Mouse (Mus musculus) frontal cortex, postnatal 25 days (tissue): Measurements from ENCODE around the gene Rbm7.
"Not testable (repeated sequence)": the region's sequence is repeated elsewhere in the genome, so short reads cannot be mapped to it uniquely, and the experiment has no call there.

Experiments
- DNase-seq, 2 experiments: peaks; one replicate each; pipeline ENCODE4 v3.0.0; 2022; ENCODE audit warnings: low spot score in 2 of 2

Gene Rbm7

DNA sequence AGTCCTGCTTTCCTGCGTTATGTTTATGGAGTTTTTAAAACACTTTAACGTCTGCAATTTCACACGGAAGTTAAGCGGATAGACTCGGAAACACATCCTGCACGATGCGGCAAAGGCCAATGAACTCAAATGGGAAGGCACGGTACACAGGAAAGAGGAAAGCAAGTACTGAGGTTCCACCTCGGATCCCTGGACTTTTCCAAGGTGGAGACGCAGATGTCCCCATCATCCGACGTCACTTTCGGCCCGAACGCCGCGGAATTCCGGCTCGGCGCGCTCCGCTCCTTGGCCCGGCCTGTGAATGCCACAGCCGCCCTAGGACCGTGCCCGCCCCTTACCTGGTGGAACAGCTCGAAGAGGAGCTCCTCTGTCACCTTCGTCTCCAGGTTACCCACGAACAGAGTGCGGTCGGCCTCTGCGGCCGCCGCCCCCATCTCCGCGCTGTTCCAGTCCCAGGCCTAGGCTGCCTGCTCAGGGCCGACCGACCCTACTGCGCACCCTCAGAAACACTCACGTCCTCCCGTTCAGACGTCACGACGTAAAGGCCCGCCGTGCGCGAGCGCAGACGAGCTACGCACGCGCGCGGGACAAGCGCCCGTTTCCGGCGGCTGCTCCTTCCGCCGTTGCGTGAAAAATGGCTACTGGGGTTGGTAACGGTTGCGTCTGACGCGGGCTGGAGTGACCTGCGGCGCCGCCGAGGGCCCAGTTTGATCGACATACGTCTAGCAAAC is at the start of gene Rbm7, which contains the start of gene Gm5617:
Gene Rbm7 (minus strand): TSS at position 483 of the 731 bp plus-strand sequence.
Gene Gm5617 (plus strand): TSS at position 626 of the 731 bp plus-strand sequence.
- DNase-seq, result peak; percentile 88 to 89

DNA sequence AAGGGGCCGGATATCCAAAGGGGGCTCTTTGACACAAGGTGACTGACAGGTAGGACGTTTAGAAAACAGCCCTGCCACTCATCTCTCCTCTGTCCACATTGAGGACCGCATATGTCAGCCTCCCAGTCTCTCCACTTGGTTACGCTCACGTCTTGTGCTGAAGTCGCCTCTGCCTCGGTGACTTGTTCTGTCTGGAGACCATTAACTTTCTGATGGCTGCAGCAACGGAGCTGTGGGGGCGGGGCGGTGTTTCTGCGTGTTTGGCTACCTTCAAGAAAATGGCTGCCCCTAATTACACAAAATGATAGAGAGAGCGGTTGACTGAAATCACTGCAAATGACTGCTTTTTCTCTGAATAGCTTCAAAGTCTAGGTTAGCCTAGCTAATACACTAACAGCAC is 43.6 kb upstream of the Rbm7 start:
- DNase-seq, result no peak

- DNase-seq, result no peak
These were observed 43.0 kb upstream of the Rbm7 start for GRCm38 (mm10) chr9:48538044-48538645.

DNA sequence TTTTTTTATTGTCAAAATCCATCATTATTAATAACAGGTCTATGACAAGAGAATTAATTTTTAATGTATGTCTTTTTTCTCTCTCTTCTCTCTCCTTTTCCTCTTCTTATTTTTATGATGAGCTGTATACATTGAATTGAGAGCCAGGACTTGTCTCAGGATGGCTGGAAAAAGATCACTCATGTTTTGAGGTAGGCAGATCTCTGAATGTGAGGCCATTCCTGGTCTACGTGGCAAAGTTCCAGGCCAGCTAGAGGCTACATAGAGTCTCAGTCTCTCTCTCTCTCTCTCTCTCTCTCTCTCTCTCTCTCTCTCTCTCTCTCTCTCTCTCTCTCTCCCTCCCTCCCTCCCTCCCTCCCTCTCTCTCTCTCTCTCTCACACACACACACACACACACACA is 42.5 kb upstream of the Rbm7 start:
- DNase-seq, result not testable (repeated sequence)

DNA sequence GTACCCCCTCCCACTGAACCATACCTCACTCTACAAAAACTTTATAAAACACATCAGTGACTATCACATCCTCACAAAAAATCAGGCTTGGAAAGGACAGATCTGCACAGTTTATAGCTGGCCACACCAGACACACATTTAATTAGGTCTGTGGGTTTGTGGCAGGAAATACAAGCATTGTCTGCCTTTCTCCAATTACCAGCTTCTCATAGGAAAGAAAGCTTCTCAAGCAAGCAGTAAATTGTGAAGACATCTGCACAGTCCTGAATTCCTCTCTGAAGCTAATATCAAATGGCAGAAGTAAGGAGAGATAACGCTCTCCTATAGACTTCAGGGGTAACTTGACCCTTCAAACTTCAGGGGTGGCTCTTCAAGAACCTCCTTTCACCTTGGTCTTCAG is 41.3 kb upstream of the Rbm7 start:
- DNase-seq, result no peak

- DNase-seq, result no peak
These were observed 37.6 kb upstream of the Rbm7 start for GRCm38 (mm10) chr9:48532730-48533129.

GRCm38 (mm10) chr9:48532203-48532602 is 37.1 kb upstream of the Rbm7 start:
- DNase-seq, result no peak

DNA sequence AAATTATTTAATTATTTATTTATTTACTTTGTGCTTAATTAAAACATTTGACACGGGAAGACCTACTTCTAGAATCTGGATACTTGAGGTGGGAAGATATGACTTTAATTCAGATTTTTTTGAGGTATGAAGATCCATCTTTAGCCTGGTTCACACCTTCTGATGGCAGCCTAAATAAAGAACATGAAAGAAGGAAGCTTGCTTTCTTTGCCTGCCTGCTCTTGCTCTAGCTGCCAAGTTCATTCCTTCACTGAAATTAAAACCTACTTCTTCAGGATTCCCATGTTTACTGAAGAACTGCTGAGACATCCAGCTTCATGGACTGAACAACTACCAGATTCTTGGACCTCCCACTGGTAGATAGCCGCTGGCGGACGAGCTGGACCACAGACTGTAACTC is 36.2 kb upstream of the Rbm7 start:
- no peak for DNase-seq

- DNase-seq, result no peak
These were observed 31.4 kb upstream of the Rbm7 start for GRCm38 (mm10) chr9:48526520-48526919.

DNA sequence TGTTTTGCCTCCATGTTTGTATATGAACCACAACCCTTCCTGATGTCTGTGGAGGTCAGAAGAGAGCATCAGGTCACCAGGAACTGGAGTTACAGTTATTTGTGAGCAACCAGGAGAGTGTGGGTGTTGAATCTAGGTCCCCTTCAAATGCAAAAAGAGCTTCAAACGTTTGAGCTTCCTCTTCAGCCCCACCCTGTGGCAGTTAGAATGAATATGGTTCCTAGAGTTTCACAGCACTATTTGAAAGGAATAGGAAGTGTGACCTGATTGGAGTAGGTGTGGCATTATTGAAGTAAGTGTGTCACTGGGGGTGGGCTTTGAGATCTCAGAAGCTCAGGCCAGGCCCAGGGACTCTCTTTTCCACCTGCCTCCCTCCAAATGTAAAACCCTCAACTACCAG is 30.5 kb upstream of the Rbm7 start:
- DNase-seq, result no peak

GRCm38 (mm10) chr9:48520405-48520804 is 25.3 kb upstream of the Rbm7 start:
- not testable (repeated sequence) for DNase-seq

GRCm38 (mm10) chr9:48517372-48518130 is 22.5 kb upstream of the Rbm7 start:
- no peak for DNase-seq

GRCm38 (mm10) chr9:48516615-48517371 is 21.7 kb upstream of the Rbm7 start:
- no peak for DNase-seq

DNA sequence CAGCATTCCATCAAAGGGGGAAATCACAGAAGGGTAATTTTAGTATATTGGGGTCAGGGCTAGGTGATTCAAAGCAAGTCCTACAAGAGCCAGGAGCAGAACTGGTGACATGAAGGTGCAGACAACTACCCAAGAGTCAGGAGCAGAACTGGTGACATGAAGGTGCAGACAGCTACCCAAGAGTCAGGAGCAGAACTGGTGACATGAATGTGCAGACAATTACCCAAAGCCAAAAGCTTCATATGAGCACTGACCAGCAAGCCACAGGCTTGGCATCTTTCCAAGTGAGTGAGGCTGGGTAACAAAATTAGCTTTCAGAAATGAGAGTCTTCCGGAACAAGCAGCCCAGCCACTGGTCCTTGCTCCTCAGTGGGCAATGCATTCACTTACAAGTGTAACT is 20.2 kb upstream of the Rbm7 start:
- no peak for DNase-seq

GRCm38 (mm10) chr9:48510134-48510533 is 15.0 kb upstream of the Rbm7 start:
- no peak for DNase-seq

- no peak for DNase-seq
These were observed 9.8 kb upstream of the Rbm7 start for GRCm38 (mm10) chr9:48504741-48505365.

GRCm38 (mm10) chr9:48503001-48503400 is 7.9 kb upstream of the Rbm7 start:
- DNase-seq, result no peak

GRCm38 (mm10) chr9:48501192-48501591 is 6.1 kb upstream of the Rbm7 start:
- no peak for DNase-seq

DNA sequence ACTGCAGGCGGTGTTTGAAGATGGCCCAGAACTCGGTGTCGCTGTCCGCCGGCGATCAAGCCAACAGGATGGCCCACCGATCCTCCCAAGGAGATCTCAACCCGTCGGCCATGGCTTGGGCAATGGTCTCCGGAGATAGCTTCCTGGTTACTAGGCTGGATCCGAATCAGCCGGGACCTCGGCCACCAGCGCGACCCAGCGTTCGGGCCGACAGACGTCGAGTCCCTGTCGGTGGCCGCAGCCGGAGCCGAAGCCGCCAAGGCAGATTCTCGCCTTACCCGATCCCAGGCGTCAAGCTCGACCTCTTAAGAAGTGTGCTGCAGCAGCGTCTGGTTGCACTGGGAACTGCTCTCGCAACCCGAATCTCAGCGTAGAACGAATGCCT is 441 bp upstream of the Rbm7 start:
- DNase-seq, result no peak

GRCm38 (mm10) chr9:48481214-48482134 is 13.6 kb downstream of the Rbm7 start:
- DNase-seq, result no peak
